Mouse (Mus musculus) CD4-positive helper T cell, adult 2 months (primary cell): Measurements from ENCODE around the gene Rad50.

Experiments
- DNase-seq: peaks from one replicate; pipeline ENCODE4 v3.0.0-alpha.2; 2012; ENCODE audit warnings: low read depth, missing footprints, low spot score

Gene Rad50

GRCm38 (mm10) chr11:53706934-53707717, at the start of gene Rad50:
Gene Rad50, minus strand, starts transcription at chr11:53707319.
- DNase-seq = peak; percentile 93

DNA sequence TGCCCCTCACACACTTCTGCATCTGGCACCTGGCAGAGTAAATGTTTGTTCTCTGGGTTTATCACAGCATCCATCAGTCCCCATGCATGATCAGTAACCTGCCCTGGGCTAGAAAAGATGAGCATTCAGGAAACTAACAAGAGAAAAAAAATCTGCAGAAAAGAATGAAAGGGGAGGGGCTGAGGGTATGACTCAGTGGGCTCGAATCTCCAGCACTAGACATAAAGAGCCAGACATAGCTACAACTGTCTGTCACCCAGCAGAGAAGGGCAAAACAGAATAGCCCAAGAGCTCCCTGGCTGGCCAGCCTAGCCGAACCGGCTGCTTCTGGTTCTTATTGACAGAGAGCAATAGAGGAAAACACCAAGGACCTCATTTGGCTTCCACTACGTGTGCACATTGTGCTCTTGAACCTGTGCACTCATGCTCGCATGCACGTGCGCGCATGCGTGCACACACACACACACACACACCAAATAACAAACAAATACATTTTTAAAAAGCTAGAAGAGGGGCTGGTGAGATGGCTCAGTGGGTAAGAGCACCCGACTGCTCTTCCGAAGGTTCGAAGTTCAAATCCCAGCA, 48.0 kb upstream of the Rad50 start:
- DNase-seq = no peak

- DNase-seq = no peak
These were observed 42.7 kb upstream of the Rad50 start for GRCm38 (mm10) chr11:53749716-53750352.

GRCm38 (mm10) chr11:53749306-53749705, 42.2 kb upstream of the Rad50 start:
- no peak for DNase-seq

- no peak for DNase-seq
These were observed 41.5 kb upstream of the Rad50 start for GRCm38 (mm10) chr11:53748614-53749013.

GRCm38 (mm10) chr11:53747985-53748384, 40.9 kb upstream of the Rad50 start:
- DNase-seq = no peak

GRCm38 (mm10) chr11:53745260-53745659, 38.1 kb upstream of the Rad50 start:
- DNase-seq = no peak

DNA sequence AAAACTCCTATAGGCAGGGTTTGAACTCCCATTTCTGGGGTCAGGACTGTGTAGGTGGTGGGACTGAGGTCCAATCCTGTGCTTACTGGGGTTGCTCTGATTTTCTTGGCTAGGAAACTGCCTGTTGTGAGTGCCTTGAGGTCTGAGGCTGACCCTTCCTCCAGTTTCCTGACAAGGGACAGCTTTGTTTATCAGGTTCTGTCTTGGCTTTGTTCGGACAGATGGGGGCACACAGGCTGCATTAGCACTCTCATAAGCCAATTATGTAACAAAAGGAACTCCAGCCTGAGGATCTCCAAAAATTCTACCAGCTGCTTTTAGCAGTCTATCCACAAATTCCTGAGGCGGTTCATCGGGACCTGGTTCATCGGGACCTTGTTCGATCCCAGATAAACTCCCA, 35.2 kb upstream of the Rad50 start:
- no peak for DNase-seq

DNA sequence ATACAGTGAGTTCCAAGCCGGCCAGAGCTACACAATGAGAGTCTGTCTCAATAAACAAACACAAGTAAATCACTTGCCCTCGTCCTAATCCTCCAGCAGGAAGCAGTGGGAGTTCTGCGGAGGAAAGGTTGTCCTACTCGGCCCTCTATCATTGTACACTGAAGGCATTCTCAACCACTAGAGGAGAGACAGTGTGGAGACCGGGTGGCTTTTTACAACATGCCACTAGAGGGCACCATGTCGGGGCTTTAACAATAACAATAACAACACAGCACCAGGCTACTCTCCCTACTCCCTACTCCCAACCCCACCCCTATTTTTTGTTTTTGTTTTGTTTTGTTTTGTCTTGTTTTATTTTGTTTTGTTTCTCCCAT, 30.4 kb upstream of the Rad50 start:
- DNase-seq = peak; percentile 75

DNA sequence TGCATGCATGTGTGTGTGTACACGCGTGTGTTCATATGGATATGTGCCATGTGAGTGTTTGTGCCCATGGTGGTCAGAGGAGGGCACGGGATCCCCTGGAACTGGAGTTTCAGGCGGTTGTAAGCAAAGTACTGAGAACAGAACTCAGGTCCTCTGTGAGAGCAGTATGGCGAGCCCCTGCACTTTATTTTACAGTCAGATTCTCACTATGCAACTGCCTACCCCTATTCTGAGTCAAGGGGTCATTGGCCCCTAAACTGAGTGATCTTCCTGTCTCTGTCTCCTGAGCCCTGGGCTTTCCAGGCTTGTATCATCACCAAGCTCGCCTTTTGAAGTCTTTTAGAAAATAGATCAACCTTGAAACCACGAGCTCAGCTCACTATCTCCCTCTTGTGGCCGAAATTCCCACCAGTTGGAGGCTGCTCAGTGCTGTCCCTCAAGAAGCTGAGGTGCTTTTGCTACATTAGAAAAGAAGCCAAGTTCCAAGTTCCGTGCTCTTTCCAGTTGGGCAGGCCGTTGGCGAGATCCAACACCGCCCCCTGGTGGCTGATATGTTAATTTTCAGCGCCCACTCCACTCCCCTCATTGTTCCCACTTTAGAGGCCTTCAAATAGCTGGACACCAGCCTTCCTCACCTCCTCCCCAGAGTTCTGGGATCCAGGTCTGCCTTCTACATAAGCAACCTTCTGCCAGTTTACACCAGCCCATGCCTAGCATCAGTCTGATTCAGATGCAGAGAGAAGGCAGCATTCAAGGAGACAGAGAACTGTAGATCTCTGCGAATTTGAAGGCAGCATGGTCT, 29.9 kb upstream of the Rad50 start:
- DNase-seq = peak; percentile 85

DNA sequence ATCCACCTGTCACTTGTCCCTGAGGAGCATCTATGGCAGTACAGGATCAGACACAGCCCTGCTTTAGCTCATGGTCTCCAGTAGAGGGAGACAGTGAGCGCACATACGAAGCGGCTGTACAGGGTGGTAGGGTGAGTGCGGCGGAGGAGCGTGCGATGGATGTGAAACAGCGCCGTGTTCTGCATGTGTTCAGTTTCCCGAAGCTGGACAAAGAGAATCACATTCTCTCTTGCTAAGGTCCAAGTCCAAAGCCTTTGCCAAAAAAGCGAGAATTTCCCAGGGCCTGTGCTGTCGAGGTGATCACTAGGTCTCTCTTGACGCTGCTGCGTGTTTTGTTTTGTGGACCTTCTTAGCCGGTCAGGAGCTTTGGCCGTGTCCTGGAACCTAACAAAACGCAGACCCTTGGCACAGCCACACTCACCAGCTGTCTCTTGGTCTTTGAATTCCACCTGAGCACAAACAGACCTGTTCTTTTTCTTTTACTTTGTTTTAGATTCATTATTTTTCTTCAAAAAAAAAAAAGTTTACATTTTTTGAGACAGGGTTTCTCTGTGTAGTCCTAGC, 28.6 kb upstream of the Rad50 start:
- peak; percentile 84 for DNase-seq

- no peak for DNase-seq
These were observed 28.0 kb upstream of the Rad50 start for GRCm38 (mm10) chr11:53734970-53735681.

GRCm38 (mm10) chr11:53734431-53734830, 27.3 kb upstream of the Rad50 start:
- no peak for DNase-seq

- peak; percentile 50 for DNase-seq
These were observed 26.7 kb upstream of the Rad50 start for GRCm38 (mm10) chr11:53733824-53734223.

- DNase-seq = peak; percentile 63
These were observed 25.1 kb upstream of the Rad50 start for GRCm38 (mm10) chr11:53732244-53732643.

DNA sequence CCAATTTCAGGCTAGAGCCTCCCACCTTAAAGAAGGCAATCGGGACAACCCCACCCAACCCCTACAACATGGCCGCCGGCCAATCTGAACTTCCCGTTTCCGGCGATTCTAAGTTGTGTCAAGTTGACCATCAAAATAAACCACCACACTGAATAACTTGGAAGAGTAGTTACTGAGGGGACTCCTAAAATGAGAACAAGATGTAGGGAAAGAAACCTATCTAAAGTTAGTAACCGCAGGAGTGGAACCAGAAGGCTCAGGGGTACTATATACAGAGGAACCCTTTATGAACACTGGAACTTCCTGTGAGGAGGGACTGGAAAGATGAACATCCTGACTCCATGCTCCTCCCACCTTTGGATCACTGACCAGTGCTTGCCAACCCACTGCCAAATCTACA, 24.3 kb upstream of the Rad50 start:
- no peak for DNase-seq

DNA sequence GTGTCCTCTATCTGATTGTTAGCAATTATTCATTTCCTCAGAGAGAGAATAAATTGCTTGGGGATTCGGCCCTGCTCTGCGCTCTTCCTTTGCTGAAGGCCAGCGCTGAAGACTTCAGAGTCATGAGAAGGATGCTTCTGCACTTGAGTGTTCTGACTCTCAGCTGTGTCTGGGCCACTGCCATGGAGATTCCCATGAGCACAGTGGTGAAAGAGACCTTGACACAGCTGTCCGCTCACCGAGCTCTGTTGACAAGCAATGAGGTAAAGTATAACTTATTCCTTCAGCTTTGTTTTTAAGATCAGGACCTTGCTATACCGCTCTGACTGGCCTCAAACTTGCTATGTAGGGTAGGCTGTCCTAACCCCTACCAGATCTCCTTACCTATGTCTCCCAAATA, 13.6 kb upstream of the Rad50 start, which contains the start of gene Il5:
TSS of gene Il5 (plus strand) at position 80 of the 400 bp plus-strand sequence.
- DNase-seq = no peak

GRCm38 (mm10) chr11:53719701-53720100, 12.6 kb upstream of the Rad50 start:
- peak; percentile 17 for DNase-seq

DNA sequence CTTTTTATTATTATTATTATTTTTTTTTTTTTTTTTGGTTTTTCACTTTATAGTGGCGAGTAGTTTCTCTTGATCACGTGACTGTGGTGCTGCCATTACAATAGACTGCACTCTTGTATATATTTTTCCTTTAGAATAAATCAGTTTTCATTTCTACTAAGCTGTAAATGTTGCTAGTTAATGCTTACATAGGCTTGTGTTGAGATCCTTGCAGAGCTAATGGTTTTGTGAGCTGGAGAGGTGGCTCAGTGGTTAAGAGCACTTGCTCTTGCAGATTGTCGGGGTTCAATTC, 545 bp upstream of the Rad50 start:
- no peak for DNase-seq

DNA sequence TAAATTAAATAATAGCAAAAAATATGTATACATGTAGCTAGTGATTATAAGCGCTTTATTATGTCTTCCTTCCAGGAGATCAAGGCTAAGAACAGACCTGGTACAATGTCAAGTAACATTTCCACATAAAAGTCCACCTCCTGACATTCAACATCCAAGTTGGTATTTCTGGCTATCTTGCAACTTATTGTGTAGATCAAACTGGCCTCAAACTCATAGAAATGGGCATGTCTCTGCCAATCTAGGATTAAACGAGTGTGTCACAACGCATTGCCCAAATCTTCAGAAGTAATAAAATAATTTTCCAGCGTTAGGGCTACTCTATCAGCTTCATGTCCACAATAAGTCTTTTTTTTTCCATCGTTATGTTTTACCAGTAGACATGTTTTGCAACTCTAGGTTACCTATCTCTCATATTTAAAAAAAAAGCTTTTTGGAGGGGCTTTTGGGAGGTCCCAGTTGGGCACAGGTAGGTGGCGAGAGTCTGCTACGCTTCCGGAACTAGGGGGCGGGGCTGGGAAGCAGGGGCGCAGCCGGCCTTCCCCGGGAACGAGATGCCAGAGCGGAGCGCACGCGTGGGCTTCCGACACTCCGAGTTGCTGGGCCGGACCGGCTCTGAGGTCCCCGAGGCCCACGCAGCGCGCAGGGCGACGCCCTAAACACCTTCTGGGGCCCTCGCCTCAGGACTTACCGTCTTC, 734 bp downstream of the Rad50 start:
- DNase-seq = peak; percentile 64

DNA sequence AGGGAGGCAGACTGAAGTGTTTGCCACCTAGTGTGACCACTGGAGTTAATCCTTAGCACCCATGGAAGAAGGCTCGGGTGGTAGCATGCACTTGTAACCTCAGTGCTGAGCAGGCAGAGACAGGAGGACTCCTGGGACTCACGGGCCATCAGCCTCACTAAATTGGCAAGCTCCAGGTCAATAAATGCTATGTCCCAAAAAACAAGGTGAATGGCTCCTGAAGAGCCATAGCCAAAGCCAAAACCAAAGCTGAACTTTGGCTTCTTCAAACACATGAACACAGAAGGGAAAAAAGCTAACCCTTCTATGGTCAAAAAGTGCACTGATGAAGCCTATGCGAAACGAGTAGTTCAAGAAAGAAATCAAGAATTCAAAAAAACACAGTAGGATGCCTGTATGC, 7.8 kb downstream of the Rad50 start:
- no peak for DNase-seq
